Mouse (Mus musculus) heart, postnatal 14 days (tissue): ENCODE results near the gene Gm49776. TPM values are rescaled to one million over a fixed set of nuclear protein-coding genes. Genes with fewer than 3 reads are reported as not detected.
"Not testable (repeated sequence)": the region's sequence is repeated elsewhere in the genome, so short reads cannot be mapped to it uniquely, and the experiment has no call there.

Experiments
- DNase-seq, 2 experiments: peaks; one replicate each; pipeline ENCODE4 v3.0.0; 2021 to 2022
- intact Hi-C: fragments of 180-260 bp; cut with DNase I; formaldehyde crosslinking; loops from one replicate; pipeline ENCODE4 v1.15.1; 2025
- microRNA-seq, 2 experiments: library from miRNA; unstranded; fragments of <30 nt; microRNA quantifications; one replicate each; pipeline ENCODE4 v1.2.0; 2021 to 2022
- total RNA-seq, 2 experiments: library from RNA; stranded (reverse); gene quantifications; 2 replicates each; pipeline ENCODE4 v1.2.3; 2021

The Gm49776 gene
- total RNA-seq, 2 experiments from 2014 or later, result not detected

- intact Hi-C loops, result loop anchor here (1.0 to 2.0 kb wide), 3 partner anchors 35 to 159 kb away; partner anchors contain the start of gene Dgcr6
- peak; percentile 89 to 95 for DNase-seq
Measured at GRCm38 (mm10) chr16:18211417-18212171, 46.5 kb downstream of the Gm49776 start.

GRCm38 (mm10) chr16:18210701-18211416, 47.3 kb downstream of the Gm49776 start:
- peak; percentile 61 to 83 for DNase-seq

GRCm38 (mm10) chr16:18203430-18204091, 54.6 kb downstream of the Gm49776 start:
- DNase-seq, result no peak

More at GRCm38 (mm10) chr16:18210701-18211416, 47.3 kb downstream of the Gm49776 start:
- intact Hi-C loops, result loop anchor here (2.0 kb wide), 1 partner anchor 158 kb away; the partner anchor contains the start of gene Dgcr6

GRCm38 (mm10) chr16:18202061-18202460, 56.1 kb downstream of the Gm49776 start:
- DNase-seq, result no peak
- intact Hi-C loops, result no loop called here

More at GRCm38 (mm10) chr16:18203430-18204091, 54.6 kb downstream of the Gm49776 start:
- intact Hi-C loops, result no loop called here

GRCm38 (mm10) chr16:18201620-18202019, 56.5 kb downstream of the Gm49776 start:
- DNase-seq, result no peak
- intact Hi-C loops, result no loop called here

- intact Hi-C loops, result no loop called here
- DNase-seq, result no peak
Measured at GRCm38 (mm10) chr16:18200062-18200461, 58.1 kb downstream of the Gm49776 start.

- intact Hi-C loops, result no loop called here
Measured at GRCm38 (mm10) chr16:18198365-18199098, 59.6 kb downstream of the Gm49776 start.

GRCm38 (mm10) chr16:18197881-18198280, 60.2 kb downstream of the Gm49776 start:
- intact Hi-C loops, result no loop called here
- no peak for DNase-seq

More at GRCm38 (mm10) chr16:18198365-18199098, 59.6 kb downstream of the Gm49776 start:
- no peak for DNase-seq

GRCm38 (mm10) chr16:18195561-18195960, 62.6 kb downstream of the Gm49776 start:
- DNase-seq, intact Hi-C loops: not testable (repeated sequence)

Small RNAs within 50 kb of the gene (microRNA-seq; reads per million reads assigned to microRNA genes)
- gene Gm24572 (0 reads per million in 2 experiments), gene Mir1306 (304 to 338 reads per million in 2 experiments)

Other genes with a start within 250 kb of the Gm49776 start
- gene Dgcr6, start 205.5 kb downstream of the Gm49776 start, total RNA-seq, result 10 to 100 TPM; 46.4 to 48.0 TPM
- gene Prodh, start 168.1 kb downstream of the Gm49776 start, total RNA-seq, result 10 to 100 TPM; 24.1 to 32.4 TPM
- 10 to 100 TPM; 17.4 to 19.9 TPM for gene Rtn4r, start 130.7 kb downstream of the Gm49776 start, total RNA-seq
- gene Ccdc188, start 40.4 kb downstream of the Gm49776 start, total RNA-seq, result not detected
- 10 to 100 TPM; 26.4 to 29.6 TPM for gene Zdhhc8, start 23.2 kb downstream of the Gm49776 start, total RNA-seq
- gene Trmt2a, start 9.6 kb downstream of the Gm49776 start, total RNA-seq, result 10 to 100 TPM; 21.8 to 24.9 TPM
- 10 to 100 TPM; 43.6 to 52.4 TPM for gene Ranbp1, start 9.6 kb downstream of the Gm49776 start, total RNA-seq
- gene Dgcr8, start 30.9 kb upstream of the Gm49776 start, total RNA-seq, result 10 to 100 TPM; 19.2 to 21.9 TPM
- 10 to 100 TPM; 91.6 to 98.4 TPM for gene Tango2, start 89.8 kb upstream of the Gm49776 start, total RNA-seq
- 10 to 100 TPM; 17.9 to 21.6 TPM for gene Arvcf, start 89.9 kb upstream of the Gm49776 start, total RNA-seq
- 10 to 100 TPM; 29.9 to 34.6 TPM for gene Txnrd2, start 168.1 kb upstream of the Gm49776 start, total RNA-seq
- gene Comt, start 168.5 kb upstream of the Gm49776 start, total RNA-seq, result 100 to 1,000 TPM; 119 to 127 TPM
- gene Gnb1l, start 240.4 kb upstream of the Gm49776 start, total RNA-seq, result 1 to 10 TPM; 4.5 to 6.4 TPM
- 1 to 10 TPM; 2.5 to 4.3 TPM for gene Rtl10, start 240.6 kb upstream of the Gm49776 start, total RNA-seq